Mouse (Mus musculus): ENCODE measurements at regions not wholly inside any gene's neighbourhood (a gene's known extent, or its start where the extent isn't known, plus 50 kb on each side); places are given as distances from the start of the nearest gene placed in this dataset.

DNA sequence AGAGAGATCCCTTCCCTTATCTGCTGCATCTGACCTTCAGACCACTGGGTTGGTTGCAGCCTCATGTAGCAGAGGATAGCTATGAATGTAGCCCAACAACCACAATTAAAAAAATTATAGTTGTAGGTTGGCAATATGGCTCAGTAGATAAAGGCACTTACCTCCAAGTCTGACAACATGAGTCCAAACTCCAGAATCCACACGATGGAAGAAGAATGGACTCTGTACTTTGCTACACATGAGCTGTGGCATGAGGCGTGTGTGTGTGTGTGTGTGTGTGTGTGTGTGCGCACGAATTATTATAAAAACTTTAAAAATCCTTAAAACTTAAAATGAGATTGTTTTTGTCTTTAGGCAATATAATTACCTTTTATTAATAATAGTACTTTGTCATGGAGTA, 163.2 kb upstream of the Pik3r1 start:
- WGBS: 96% methylated on average over 4 of the region's 4 CpGs
- ATAC-seq (no peak), DNase-seq (no peak)
- Histone ChIP-seq H3K27me3 (ENCODE audit: insufficient read depth, low read length) (no peaks in the 10 kb centered on the region), H3K36me3 (ENCODE audit: insufficient read depth) (no peaks in the 10 kb centered on the region), H3K4me3 (ENCODE audit: low read depth, low read length) (no peak overlapping the region), H3K4me1 (ENCODE audit: insufficient read depth) (no peaks in the 10 kb centered on the region), H3K4me2 (ENCODE audit: low read depth) (no peak overlapping the region), H3K9ac (no peak overlapping the region), H3K9me3 (ENCODE audit: low read length) (no peaks in the 10 kb centered on the region), H3K27ac (ENCODE audit: low read depth, low read length) (no peak overlapping the region)
- TF ChIP-seq CTCF (IDR thresholded peaks at IDR 0.05; ENCODE audit: low read depth): no peak

DNA sequence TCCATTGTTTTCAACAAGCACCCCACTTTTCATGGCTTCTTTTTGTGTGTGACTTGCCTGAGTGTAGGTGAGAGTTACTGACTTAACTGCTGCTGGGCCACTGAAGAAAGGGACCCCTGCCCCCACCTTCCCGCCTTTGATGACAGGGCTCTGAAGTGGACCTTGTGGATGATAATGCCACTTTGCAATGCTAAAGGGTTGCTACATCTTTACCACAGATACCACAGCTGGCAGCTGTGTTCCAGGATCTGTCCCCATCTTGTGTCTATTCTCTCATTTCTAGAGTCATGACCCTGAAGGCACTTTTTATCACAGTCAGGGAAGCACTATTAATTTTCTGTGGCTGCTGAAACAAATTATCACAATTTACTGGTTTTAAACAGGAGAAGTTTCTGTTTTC, 163.9 kb upstream of the Pik3r1 start:
- TF ChIP-seq CTCF (IDR thresholded peaks at IDR 0.05; ENCODE audit: low read depth): no peak
- no peaks in the 10 kb centered on the region for H3K27me3 ChIP-seq (ENCODE audit: insufficient read depth, low read length)
- ATAC-seq (no peak), DNase-seq (no peak)
- no peak overlapping the region for H3K4me3 ChIP-seq (ENCODE audit: low read depth, low read length)
- H3K4me1 ChIP-seq (ENCODE audit: insufficient read depth): no peaks in the 10 kb centered on the region
- H3K9me3 ChIP-seq (ENCODE audit: low read length): no peaks in the 10 kb centered on the region
- H3K27ac ChIP-seq (ENCODE audit: low read depth, low read length): no peak overlapping the region
- H3K36me3 ChIP-seq (ENCODE audit: insufficient read depth): no peaks in the 10 kb centered on the region
- no peak overlapping the region for H3K4me2 ChIP-seq (ENCODE audit: low read depth)
- 90% methylated on average over 1 of the region's 1 CpGs for WGBS
- no peak overlapping the region for H3K9ac ChIP-seq

GRCm38 (mm10) chr13:101935843-101936242, 167.8 kb upstream of the Pik3r1 start:
- DNase-seq (no peak), ATAC-seq (no peak)
- TF ChIP-seq CTCF (IDR thresholded peaks at IDR 0.05; ENCODE audit: low read depth): no peak
- Histone ChIP-seq H3K4me3 (ENCODE audit: low read depth, low read length) (no peak overlapping the region), H3K27me3 (ENCODE audit: insufficient read depth, low read length) (no peaks in the 10 kb centered on the region), H3K9ac (no peak overlapping the region), H3K4me2 (ENCODE audit: low read depth) (no peak overlapping the region), H3K36me3 (ENCODE audit: insufficient read depth) (no peaks in the 10 kb centered on the region), H3K4me1 (ENCODE audit: insufficient read depth) (no peaks in the 10 kb centered on the region), H3K27ac (ENCODE audit: low read depth, low read length) (no peak overlapping the region), H3K9me3 (ENCODE audit: low read length) (no peaks in the 10 kb centered on the region)
- 56% methylated on average over 4 of the region's 4 CpGs for WGBS

DNA sequence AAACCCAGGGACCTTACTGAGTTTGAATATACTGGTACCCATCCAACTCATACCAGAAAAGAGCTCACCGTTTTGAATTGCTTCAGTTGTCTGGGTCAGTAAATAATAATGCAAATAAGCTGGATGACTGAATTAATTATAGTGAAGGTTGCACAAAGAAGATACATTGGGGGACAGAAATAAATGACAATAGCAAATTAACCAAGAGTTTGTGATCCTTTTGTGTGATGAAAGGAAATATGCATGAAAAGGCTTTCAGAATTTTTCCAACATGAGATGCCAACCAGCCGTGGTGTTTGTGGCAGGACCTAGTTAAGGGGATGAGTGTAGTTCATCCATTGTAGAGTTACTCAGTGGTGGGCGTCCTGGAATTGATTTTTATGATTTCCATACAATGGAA, 186.5 kb upstream of the Pik3r1 start:
- TF ChIP-seq CTCF (IDR thresholded peaks at IDR 0.05; ENCODE audit: low read depth): no peak

DNA sequence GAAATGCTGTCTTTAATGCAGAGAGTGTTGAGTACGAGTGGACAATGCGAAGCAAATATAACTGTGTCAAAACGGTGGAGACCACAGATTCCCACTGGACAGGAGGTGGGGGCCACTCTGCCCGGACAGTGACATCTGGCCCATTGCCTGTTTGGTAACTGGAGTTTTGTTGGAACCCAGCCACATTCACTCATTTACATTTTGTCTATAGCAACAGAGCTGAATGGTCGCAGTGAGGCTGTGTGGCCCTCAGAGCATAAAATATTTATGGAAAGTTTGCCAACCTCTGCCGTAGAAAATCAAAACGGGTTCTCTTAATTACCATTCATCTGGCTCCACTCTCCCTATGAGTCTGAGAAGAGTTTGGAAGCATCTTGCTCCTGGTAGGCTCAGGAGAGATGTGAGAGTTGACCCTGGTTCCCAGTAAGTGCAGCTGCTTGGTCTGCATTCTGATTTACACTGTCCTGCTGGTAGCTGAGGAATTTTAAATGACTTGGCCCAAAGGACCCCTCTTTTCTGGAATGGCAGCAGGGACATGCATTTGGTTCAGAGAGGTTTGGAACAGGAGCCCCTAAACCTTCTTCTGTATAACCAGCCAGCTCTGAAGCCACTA, 187.9 kb upstream of the Pik3r1 start:
- Histone ChIP-seq H3K36me3 (ENCODE audit: insufficient read depth) (no peaks in the 10 kb centered on the region), H3K27ac (ENCODE audit: low read depth, low read length) (no peak overlapping the region), H3K9me3 (ENCODE audit: low read length) (no peaks in the 10 kb centered on the region), H3K4me3 (ENCODE audit: low read depth, low read length) (no peak overlapping the region), H3K9ac (no peak overlapping the region), H3K27me3 (ENCODE audit: insufficient read depth, low read length) (no peaks in the 10 kb centered on the region), H3K4me2 (ENCODE audit: low read depth) (no peak overlapping the region), H3K4me1 (ENCODE audit: insufficient read depth) (no peaks in the 10 kb centered on the region)
- 40% methylated on average over 7 of the region's 7 CpGs for WGBS
- DNase-seq (no peak), ATAC-seq (no peak)
- TF ChIP-seq CTCF (IDR thresholded peaks at IDR 0.05; ENCODE audit: low read depth): no peak

More for the DNA sequence above, 186.5 kb upstream of the Pik3r1 start:
- no peak overlapping the region for H3K9ac ChIP-seq
- no peaks in the 10 kb centered on the region for H3K27me3 ChIP-seq (ENCODE audit: insufficient read depth, low read length)
- no peaks in the 10 kb centered on the region for H3K4me1 ChIP-seq (ENCODE audit: insufficient read depth)
- no peak overlapping the region for H3K27ac ChIP-seq (ENCODE audit: low read depth, low read length)
- no peak overlapping the region for H3K4me3 ChIP-seq (ENCODE audit: low read depth, low read length)
- no peak for ATAC-seq
- 34% methylated on average over 3 of the region's 3 CpGs for WGBS
- H3K9me3 ChIP-seq (ENCODE audit: low read length): no peaks in the 10 kb centered on the region
- DNase-seq: no peak
- H3K4me2 ChIP-seq (ENCODE audit: low read depth): no peak overlapping the region
- H3K36me3 ChIP-seq (ENCODE audit: insufficient read depth): no peaks in the 10 kb centered on the region

DNA sequence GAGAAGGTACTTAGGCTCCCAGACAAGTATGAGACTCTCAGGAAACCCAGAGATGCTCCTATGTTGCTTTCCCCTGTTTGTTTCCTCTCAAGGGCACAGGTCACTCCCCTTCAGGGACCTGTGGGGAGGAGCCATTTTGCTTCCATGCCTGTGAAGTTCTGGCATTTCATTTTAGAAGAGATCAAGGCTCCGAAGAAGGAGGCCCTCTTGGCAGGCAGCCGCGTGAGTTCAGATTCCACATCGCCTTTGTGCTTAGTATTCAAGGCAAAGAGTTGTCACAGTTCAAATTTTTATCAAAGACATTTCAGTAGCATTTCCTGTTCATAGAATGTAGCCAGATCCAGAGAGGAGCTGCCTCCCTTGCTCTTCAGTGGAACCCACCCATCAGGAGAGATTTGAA, 189.8 kb upstream of the Pik3r1 start:
- WGBS: 83% methylated on average over 4 of the region's 4 CpGs
- no peak overlapping the region for H3K4me3 ChIP-seq (ENCODE audit: low read depth, low read length)
- no peaks in the 10 kb centered on the region for H3K9me3 ChIP-seq (ENCODE audit: low read length)
- no peak for TF ChIP-seq CTCF (IDR thresholded peaks at IDR 0.05; ENCODE audit: low read depth)
- DNase-seq (no peak), ATAC-seq (no peak)
- no peaks in the 10 kb centered on the region for H3K4me1 ChIP-seq (ENCODE audit: insufficient read depth)
- H3K36me3 ChIP-seq (ENCODE audit: insufficient read depth): no peaks in the 10 kb centered on the region
- H3K27ac ChIP-seq (ENCODE audit: low read depth, low read length): no peak overlapping the region
- no peak overlapping the region for H3K9ac ChIP-seq
- no peaks in the 10 kb centered on the region for H3K27me3 ChIP-seq (ENCODE audit: insufficient read depth, low read length)
- H3K4me2 ChIP-seq (ENCODE audit: low read depth): no peak overlapping the region

DNA sequence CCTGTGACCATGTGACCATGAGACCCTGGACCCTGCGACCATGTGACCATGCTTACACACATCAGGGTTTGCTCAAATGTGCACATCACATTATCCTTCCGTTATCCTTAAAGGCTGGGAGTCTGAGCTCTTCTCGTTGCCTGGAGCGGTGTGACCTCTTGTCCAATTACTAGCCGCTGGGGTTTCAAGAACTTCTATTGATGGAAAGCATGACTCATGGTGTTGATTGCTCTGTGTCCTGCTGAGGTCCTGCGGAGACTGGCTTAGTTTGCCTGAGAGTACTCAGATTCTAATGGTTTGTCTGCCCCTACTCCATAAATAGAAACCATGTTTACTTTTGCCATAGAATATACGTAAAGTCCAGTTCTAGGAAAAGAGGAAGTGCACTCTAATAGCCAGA, 197.5 kb upstream of the Pik3r1 start:
- DNase-seq (no peak), ATAC-seq (no peak)
- Histone ChIP-seq H3K36me3 (ENCODE audit: insufficient read depth) (no peaks in the 10 kb centered on the region), H3K9me3 (ENCODE audit: low read length) (no peaks in the 10 kb centered on the region), H3K27me3 (ENCODE audit: insufficient read depth, low read length) (no peaks in the 10 kb centered on the region), H3K27ac (ENCODE audit: low read depth, low read length) (no peak overlapping the region), H3K9ac (no peak overlapping the region), H3K4me3 (ENCODE audit: low read depth, low read length) (no peak overlapping the region), H3K4me2 (ENCODE audit: low read depth) (no peak overlapping the region), H3K4me1 (ENCODE audit: insufficient read depth) (no peaks in the 10 kb centered on the region)
- no peak for TF ChIP-seq CTCF (IDR thresholded peaks at IDR 0.05; ENCODE audit: low read depth)
- 82% methylated on average over 7 of the region's 7 CpGs for WGBS

All from forebrain, postnatal 0 days (tissue).